26 mouse cellular contexts compared by ENCODE assay signal in genomic region chr1:75595930-75596329, GRCm38 (mm10). TPM values are rescaled to one million over a fixed set of nuclear protein-coding genes. Genes with fewer than 3 reads are reported as not detected.
"Had no signal": no experiment of that assay in that cellular context is flagged by ENCODE, and none has a peak within 500 bp of the region (broad histone marks: within the 10 kb centered on the region; RNA-seq: fewer than 3 reads in every experiment).

No protein-coding gene starts in this region.

- H3K4me3 ChIP-seq: kidney, embryonic 15.5 days; layer of hippocampus, adult 2 months; limb, embryonic 10.5 days; limb, embryonic 13.5 days; liver, embryonic 12.5 days; liver, embryonic 15.5 days; lung, embryonic 15.5 days; megakaryocyte, embryonic 14.5 days; midbrain, embryonic 10.5 days; midbrain, embryonic 13.5 days; myocyte; neural tube, embryonic 13.5 days; stomach, embryonic 15.5 days had no signal

- ATAC-seq: liver, embryonic 12.5 days; midbrain, embryonic 13.5 days; midbrain, embryonic 16.5 days had no signal

- H3K9me3 ChIP-seq: kidney, embryonic 15.5 days; limb, embryonic 10.5 days; limb, embryonic 13.5 days; liver, embryonic 12.5 days; liver, embryonic 15.5 days; lung, embryonic 15.5 days; megakaryocyte, embryonic 14.5 days; midbrain, embryonic 10.5 days; midbrain, embryonic 13.5 days; neural tube, embryonic 13.5 days; stomach, embryonic 15.5 days had no signal

- H3K27ac ChIP-seq: kidney, embryonic 15.5 days; layer of hippocampus, adult 2 months; limb, embryonic 10.5 days; limb, embryonic 13.5 days; liver, embryonic 12.5 days; liver, embryonic 15.5 days; lung, embryonic 15.5 days; midbrain, embryonic 10.5 days; neural tube, embryonic 13.5 days; stomach, embryonic 15.5 days had no signal

- H3K4me1 ChIP-seq: kidney, embryonic 15.5 days; limb, embryonic 10.5 days; limb, embryonic 13.5 days; liver, embryonic 12.5 days; liver, embryonic 15.5 days; lung, embryonic 15.5 days; megakaryocyte, embryonic 14.5 days; stomach, embryonic 15.5 days had no signal

- H3K4me2 ChIP-seq: kidney, embryonic 15.5 days; limb, embryonic 13.5 days; liver, embryonic 12.5 days; liver, embryonic 15.5 days; lung, embryonic 15.5 days; midbrain, embryonic 13.5 days; neural tube, embryonic 13.5 days; stomach, embryonic 15.5 days had no signal

- H3K9ac ChIP-seq: kidney, embryonic 15.5 days; limb, embryonic 13.5 days; liver, embryonic 12.5 days; liver, embryonic 15.5 days; lung, embryonic 15.5 days; midbrain, embryonic 13.5 days; neural tube, embryonic 13.5 days; stomach, embryonic 15.5 days had no signal

- H3K36me3 ChIP-seq: kidney, embryonic 15.5 days; limb, embryonic 10.5 days; limb, embryonic 13.5 days; liver, embryonic 12.5 days; liver, embryonic 15.5 days; lung, embryonic 15.5 days; midbrain, embryonic 10.5 days; midbrain, embryonic 13.5 days; neural tube, embryonic 13.5 days; stomach, embryonic 15.5 days had no signal

- H3K27me3 ChIP-seq: liver, embryonic 15.5 days had no signal

- DNase-seq: kidney, postnatal 10 days; layer of hippocampus, adult 9-11 months; liver; lung, adult 18-20 months; lung, postnatal 10 days; lung, postnatal 36 days; retina, postnatal 1 day; right cerebral cortex, postnatal 25 days; spleen, adult 18-20 months; thymus, postnatal 25 days had no signal

RNA-seq across cellular contexts. Expression of gene Slc4a3, which starts 49.9 kb away (rescaled TPM):
- total RNA-seq: monocyte, adult 5-6 weeks; neutrophil, adult 5-6 weeks had no signal
